Mouse (Mus musculus) stomach, postnatal 0 days (tissue): ENCODE measurements around the gene Guk1. TPM values are rescaled to one million over a fixed set of nuclear protein-coding genes. Genes with fewer than 3 reads are reported as not detected.

Experiments used
- ATAC-seq: fragments of 200-750 bp; cut with Nextera tagmentation; 2 replicates; pipeline ENCODE4 v1.8.0; 2017; ENCODE audit not compliant: low FRiP score, low TSS enrichment
- DNase-seq: peaks from one replicate; pipeline ENCODE4 v3.0.0-alpha.2; 2016; ENCODE audit warnings: low spot score
- H3K27ac ChIP-seq: fragments of 300-500 bp; sonication (generic); replicated peaks from 2 replicates; pipeline ENCODE4 v1.5.1; 2014; ENCODE audit warnings: mild to moderate bottlenecking, control low read depth
- H3K27me3 ChIP-seq: fragments of 300-500 bp; sonication (generic); 2 replicates; pipeline ENCODE4 v1.6.1; 2014; ENCODE audit warnings: low read length; ENCODE audit not compliant: control insufficient read depth, insufficient read depth
- H3K36me3 ChIP-seq: fragments of 300-500 bp; sonication (generic); 2 replicates; pipeline ENCODE4 v1.6.1; 2014; ENCODE audit warnings: low read length, mixed read lengths; ENCODE audit not compliant: control insufficient read depth, insufficient read depth
- H3K4me1 ChIP-seq: fragments of 300-500 bp; sonication (generic); replicated peaks from 2 replicates; pipeline ENCODE4 v1.6.1; 2014; ENCODE audit warnings: antibody characterized with exemption; ENCODE audit not compliant: control insufficient read depth, insufficient read depth
- H3K4me2 ChIP-seq: fragments of 300-500 bp; sonication (generic); replicated peaks from 2 replicates; pipeline ENCODE4 v1.6.1; 2014; ENCODE audit warnings: low read depth, mild to moderate bottlenecking, control low read depth, moderate library complexity
- H3K4me3 ChIP-seq: fragments of 300-500 bp; sonication (generic); 2 replicates; pipeline ENCODE4 v1.5.1; 2014; ENCODE audit warnings: low read depth, low read length, control low read depth
- H3K9ac ChIP-seq: fragments of 300-500 bp; sonication (generic); 2 replicates; pipeline ENCODE4 v1.6.1; 2014; ENCODE audit warnings: mild to moderate bottlenecking, low read length, control low read depth, mixed read lengths
- H3K9me3 ChIP-seq: fragments of 300-500 bp; sonication (generic); 2 replicates; pipeline ENCODE4 v1.6.1; 2016; ENCODE audit warnings: low read length; ENCODE audit not compliant: control insufficient read depth
- CTCF ChIP-seq: IDR thresholded peaks from 2 replicates; pipeline ENCODE4 v1.5.1; 2016; ENCODE audit warnings: antibody characterized with exemption, low read depth, mild to moderate bottlenecking, moderate library complexity
- EP300 ChIP-seq: optimal IDR thresholded peaks from 2 replicates; pipeline ENCODE3; 2016; ENCODE audit warnings: antibody characterized with exemption
- WGBS: fragments of 180-500 bp; shearing (Covaris S2); extraction: QIAGEN DNeasy Blood & Tissue Kit; methylation state at CpG from one replicate; pipeline ENCODE4 v1.1.7; 2014; 5-methylcytosine and 5-hydroxymethylcytosine counted together
- polyA plus RNA-seq: library from polyadenylated mRNA; unstranded; fragments of >200 nt; fragmentation: Nextera tagmentation; extraction: Ambion mirVana; gene quantifications from 2 replicates; pipeline ENCODE4 v1.2.1, GENCODE M21; 2015

The Guk1 gene
- polyA plus RNA-seq, 1 experiment from 2014 or later: 176 TPM

DNA sequence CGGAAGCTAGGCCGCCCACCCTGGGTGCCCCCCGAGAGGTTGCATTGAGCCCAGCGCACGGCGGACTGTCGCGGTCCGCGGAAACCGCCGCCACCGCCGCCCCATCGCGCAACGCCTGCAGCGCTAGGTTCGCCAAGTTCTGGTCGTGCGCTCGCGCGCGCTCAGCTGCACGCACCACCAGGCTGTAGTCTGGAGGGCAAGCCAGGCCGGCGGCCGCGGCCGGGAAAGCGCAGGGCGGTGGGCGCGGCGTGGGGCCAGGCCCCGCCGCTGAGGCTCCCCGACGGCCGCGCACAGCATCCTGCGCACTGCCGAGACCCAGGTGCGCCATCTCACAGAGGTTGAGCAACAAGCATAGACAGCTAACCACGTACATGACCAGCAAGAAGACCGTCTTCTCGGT is 15.5 kb downstream of the Guk1 start:
- WGBS: 4% methylated on average over 47 of the region's 48 CpGs
- Histone ChIP-seq H3K27ac (no peak overlapping the region), H3K9ac (peak overlapping the region; percentile 35; the same call in 1 of the 2 replicates), H3K4me1 (no peaks in the 10 kb centered on the region), H3K9me3 (no peaks in the 10 kb centered on the region), H3K4me3 (peak overlapping the region; percentile 13), H3K36me3 (no peaks in the 10 kb centered on the region), H3K4me2 (peak overlapping the region; percentile 38), H3K27me3 (peaks cover 19% of the 10 kb centered on the region)
- DNase-seq (no peak), ATAC-seq (no peak)
- TF ChIP-seq EP300 (no peak), CTCF (no peak)

- no peak overlapping the region for H3K9ac ChIP-seq
- H3K9me3 ChIP-seq: no peaks in the 10 kb centered on the region
- H3K27ac ChIP-seq: no peak overlapping the region
- TF ChIP-seq EP300 (no peak), CTCF (no peak)
- H3K4me1 ChIP-seq: no peaks in the 10 kb centered on the region
- H3K36me3 ChIP-seq: no peaks in the 10 kb centered on the region
- peaks cover 19% of the 10 kb centered on the region for H3K27me3 ChIP-seq
- DNase-seq: no peak
- no peak overlapping the region for H3K4me3 ChIP-seq
- ATAC-seq: no peak
- 48% methylated on average over 6 of the region's 6 CpGs for WGBS
- no peak overlapping the region for H3K4me2 ChIP-seq
These were observed 17.7 kb downstream of the Guk1 start for GRCm38 (mm10) chr11:59174189-59174838.

DNA sequence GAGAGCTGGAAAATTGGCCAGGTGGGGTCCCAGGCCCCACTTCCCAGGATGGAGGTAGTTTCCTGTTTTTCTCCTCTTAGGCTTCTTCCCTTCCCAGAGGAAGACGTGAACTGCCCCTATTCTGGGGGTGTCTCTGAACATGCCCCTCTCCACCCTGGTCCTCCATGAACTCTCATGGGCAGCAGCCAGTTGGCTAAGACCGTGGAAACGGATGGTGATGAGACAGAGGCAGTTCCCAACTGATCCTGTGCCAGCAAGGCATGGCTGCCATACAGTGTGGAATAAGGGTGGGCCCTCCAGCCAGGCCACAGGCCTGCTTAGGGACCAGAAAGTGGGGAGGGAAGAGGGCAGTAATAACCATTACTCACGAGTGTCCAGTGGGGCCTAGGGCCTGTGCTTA is 21.5 kb downstream of the Guk1 start:
- no peak for TF ChIP-seq CTCF
- no peak for TF ChIP-seq EP300
- DNase-seq (no peak), ATAC-seq (no peak)
- H3K4me1 ChIP-seq: no peaks in the 10 kb centered on the region
- H3K36me3 ChIP-seq: no peaks in the 10 kb centered on the region
- H3K27me3 ChIP-seq: no peaks in the 10 kb centered on the region; the same call in 1 of the 2 replicates
- H3K4me3 ChIP-seq: no peak overlapping the region
- H3K9ac ChIP-seq: no peak overlapping the region; the same call in 1 of the 2 replicates
- H3K4me2 ChIP-seq: no peak overlapping the region
- 74% methylated on average over 4 of the region's 4 CpGs for whole genome bisulfite sequencing
- no peak overlapping the region for H3K27ac ChIP-seq
- H3K9me3 ChIP-seq: no peaks in the 10 kb centered on the region

GRCm38 (mm10) chr11:59169807-59170206 is 22.2 kb downstream of the Guk1 start:
- H3K9me3 ChIP-seq: no peaks in the 10 kb centered on the region
- 52% methylated on average over 3 of the region's 3 CpGs for WGBS
- ATAC-seq (no peak), DNase-seq (no peak)
- no peak overlapping the region for H3K4me3 ChIP-seq
- no peak overlapping the region for H3K4me2 ChIP-seq
- no peaks in the 10 kb centered on the region for H3K36me3 ChIP-seq
- H3K4me1 ChIP-seq: no peaks in the 10 kb centered on the region
- 0 out of 2 replicates have a peak overlapping the region, but pooled peaks have one; percentile 27 for H3K9ac ChIP-seq
- TF ChIP-seq EP300 (no peak), CTCF (no peak)
- H3K27me3 ChIP-seq: no peaks in the 10 kb centered on the region
- H3K27ac ChIP-seq: no peak overlapping the region

DNA sequence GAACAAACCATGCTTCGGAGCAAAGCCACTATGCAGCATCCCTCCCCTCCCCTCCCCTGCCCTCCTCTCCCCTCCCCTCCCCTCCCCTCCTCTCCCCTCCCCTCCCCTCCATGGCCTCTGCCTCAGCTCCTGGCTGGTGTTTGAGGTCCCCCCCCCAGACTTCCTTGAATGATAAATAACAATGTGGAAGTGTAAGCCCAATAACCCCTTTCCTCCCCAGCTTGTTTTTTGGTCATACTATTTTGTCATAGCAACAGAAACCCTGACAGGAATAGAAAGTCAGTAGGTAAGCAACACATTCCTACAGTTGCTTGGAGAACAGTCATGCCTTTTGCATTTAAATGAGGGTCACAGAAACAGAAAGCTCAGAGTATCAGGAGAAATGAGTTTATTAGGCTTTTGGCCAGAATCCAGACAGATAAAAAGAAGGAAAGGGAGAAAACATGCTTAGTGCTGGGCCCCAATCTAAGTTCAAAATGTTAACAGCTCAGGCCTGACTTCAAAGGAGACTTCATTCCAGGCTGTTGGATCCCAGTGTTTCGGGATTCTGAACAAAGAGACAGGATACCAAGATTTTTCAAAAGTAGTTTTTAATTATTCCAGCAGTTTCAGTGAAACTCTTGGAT is 26.3 kb downstream of the Guk1 start:
- WGBS: 55% methylated on average over 2 of the region's 2 CpGs
- no peaks in the 10 kb centered on the region for H3K27me3 ChIP-seq
- H3K36me3 ChIP-seq: no peaks in the 10 kb centered on the region
- ATAC-seq (no peak), DNase-seq (no peak)
- no peak overlapping the region for H3K4me3 ChIP-seq
- H3K9ac ChIP-seq: no peak overlapping the region
- H3K27ac ChIP-seq: peak overlapping the region; percentile 35; the same call in 1 of the 2 replicates
- H3K9me3 ChIP-seq: no peaks in the 10 kb centered on the region
- TF ChIP-seq CTCF (no peak), EP300 (no peak)
- 0 out of 2 replicates have a peak, but pooled peaks cover 3% of the 10 kb centered on the region for H3K4me1 ChIP-seq
- no peak overlapping the region for H3K4me2 ChIP-seq

DNA sequence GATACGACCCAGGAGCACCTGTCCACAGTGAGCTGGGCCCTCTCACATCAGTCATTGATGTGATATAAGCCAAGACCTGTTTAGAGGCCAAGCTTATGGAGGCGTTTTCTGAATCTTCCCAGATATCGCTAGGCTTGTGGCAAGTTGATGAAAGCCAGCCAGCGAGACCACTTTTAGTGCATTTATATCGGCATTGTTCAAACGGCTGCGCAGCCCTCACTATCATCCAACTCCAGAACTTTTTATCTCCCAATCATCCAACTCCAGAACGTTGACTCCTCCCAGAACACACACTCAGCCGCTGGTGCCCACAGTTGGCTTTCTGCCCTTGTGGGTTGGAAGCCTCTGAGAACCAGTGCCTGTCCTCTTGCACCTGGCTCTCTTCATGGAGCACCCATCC is 27.6 kb downstream of the Guk1 start:
- TF ChIP-seq EP300 (no peak), CTCF (no peak)
- H3K4me2 ChIP-seq: no peak overlapping the region
- no peak overlapping the region for H3K9ac ChIP-seq
- WGBS: 80% methylated on average over 9 of the region's 9 CpGs
- H3K36me3 ChIP-seq: no peaks in the 10 kb centered on the region
- H3K27me3 ChIP-seq: no peaks in the 10 kb centered on the region
- H3K27ac ChIP-seq: peak overlapping the region; percentile 99
- H3K9me3 ChIP-seq: no peaks in the 10 kb centered on the region
- ATAC-seq (no peak), DNase-seq (no peak)
- no peak overlapping the region for H3K4me3 ChIP-seq
- H3K4me1 ChIP-seq: 0 out of 2 replicates have a peak, but pooled peaks cover 3% of the 10 kb centered on the region
